Mouse (Mus musculus) intestine, postnatal 0 days (tissue): ENCODE results near the gene Gm4952. TPM values are rescaled to one million over a fixed set of nuclear protein-coding genes. Genes with fewer than 3 reads are reported as not detected.

Source experiments
- ATAC-seq: fragments of 200-750 bp; cut with Nextera tagmentation; 2 replicates; pipeline ENCODE4 v1.8.0; 2017; ENCODE audit warnings: mild to moderate bottlenecking, moderate TSS enrichment, moderate library complexity
- H3K27ac ChIP-seq: fragments of 300-500 bp; sonication (generic); 2 replicates; pipeline ENCODE4 v1.5.1; 2014; ENCODE audit warnings: mild to moderate bottlenecking, low read depth, low read length, moderate library complexity
- H3K27me3 ChIP-seq: fragments of 300-500 bp; sonication (generic); replicated peaks from 2 replicates; pipeline ENCODE4 v1.6.1; 2014; ENCODE audit warnings: low read length, mixed read lengths; ENCODE audit not compliant: control insufficient read depth, insufficient read depth
- H3K36me3 ChIP-seq: fragments of 300-500 bp; sonication (generic); 2 replicates; pipeline ENCODE4 v1.6.1; 2014; ENCODE audit warnings: mild to moderate bottlenecking, moderate library complexity; ENCODE audit not compliant: control insufficient read depth, insufficient read depth
- H3K4me1 ChIP-seq: fragments of 300-500 bp; sonication (generic); replicated peaks from 2 replicates; pipeline ENCODE4 v1.6.1; 2014; ENCODE audit warnings: antibody characterized with exemption, low read length, mixed read lengths; ENCODE audit not compliant: control insufficient read depth, insufficient read depth
- H3K4me2 ChIP-seq: fragments of 300-500 bp; sonication (generic); replicated peaks from 2 replicates; pipeline ENCODE4 v1.6.1; 2014; ENCODE audit warnings: low read depth, mild to moderate bottlenecking, moderate library complexity
- H3K4me3 ChIP-seq: fragments of 300-500 bp; sonication (generic); 2 replicates; pipeline ENCODE4 v1.5.1; 2014; ENCODE audit warnings: low read depth, low read length
- H3K9ac ChIP-seq: fragments of 300-500 bp; sonication (generic); 2 replicates; pipeline ENCODE4 v1.6.1; 2014; ENCODE audit warnings: mild to moderate bottlenecking, low read depth, low read length
- H3K9me3 ChIP-seq: fragments of 300-500 bp; sonication (generic); 2 replicates; pipeline ENCODE4 v1.6.1; 2016; ENCODE audit warnings: mixed run types; ENCODE audit not compliant: control insufficient read depth
- CTCF ChIP-seq: sonication (generic); IDR thresholded peaks from 2 replicates; pipeline ENCODE4 v1.5.1; 2016; ENCODE audit warnings: low read depth, mild to moderate bottlenecking, control low read depth, antibody characterized with exemption, moderate library complexity
- WGBS: fragments of 180-500 bp; shearing (Covaris S2); extraction: QIAGEN DNeasy Blood & Tissue Kit; methylation state at CpG from one replicate; pipeline ENCODE4 v1.1.7; 2014; 5-methylcytosine and 5-hydroxymethylcytosine counted together
- polyA plus RNA-seq: library from polyadenylated mRNA; unstranded; fragments of >200 nt; fragmentation: Nextera tagmentation; extraction: Ambion mirVana; gene quantifications from 2 replicates; pipeline ENCODE4 v1.2.1, GENCODE M21; 2015

Gene Gm4952
- 0.13 TPM in 1 of 2 replicates, not detected in the other for polyA plus RNA-seq

GRCm38 (mm10) chr19:12599674-12600073 is at the start of gene Gm4952:
Gene Gm4952 (plus strand): TSS chr19:12599974.
- no peaks in the 10 kb centered on the region for H3K27me3 ChIP-seq
- ATAC-seq = no peak
- H3K4me1 ChIP-seq = no peaks in the 10 kb centered on the region
- H3K4me2 ChIP-seq = no peak within 1 kb of the TSS
- TF ChIP-seq CTCF = no peak
- H3K36me3 ChIP-seq = no peaks in the 10 kb centered on the region
- no peak within 1 kb of the TSS for H3K27ac ChIP-seq
- no peak within 1 kb of the TSS for H3K9ac ChIP-seq
- no peaks in the 10 kb centered on the region for H3K9me3 ChIP-seq
- H3K4me3 ChIP-seq = no peak within 1 kb of the TSS
- WGBS = 46% methylated on average over 1 of the region's 1 CpGs

- no peak overlapping the region for H3K27ac ChIP-seq
Observed at GRCm38 (mm10) chr19:12550005-12550942, 49.5 kb upstream of the Gm4952 start.

DNA sequence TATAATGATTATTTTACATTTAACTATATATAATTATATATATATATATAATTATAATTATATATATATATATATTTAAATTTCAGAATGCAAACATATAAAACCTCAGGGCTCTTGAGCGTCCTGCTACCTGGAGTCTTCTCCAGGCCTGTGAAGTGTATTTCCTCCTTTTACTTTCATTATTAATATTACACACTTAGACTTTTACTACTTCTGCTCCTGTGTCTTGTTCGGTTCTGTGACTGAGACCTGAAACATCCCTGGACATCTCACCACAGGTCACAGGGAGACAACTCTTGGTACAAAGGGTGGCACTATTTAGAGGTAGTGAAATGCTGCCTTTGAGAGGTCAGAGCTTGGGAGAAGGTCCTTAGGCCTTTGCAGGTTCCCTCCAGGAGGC is 43.5 kb upstream of the Gm4952 start:
- no peak for ATAC-seq
- WGBS = 91% methylated on average over 2 of the region's 2 CpGs
- H3K9me3 ChIP-seq = no peaks in the 10 kb centered on the region
- H3K27ac ChIP-seq = no peak overlapping the region
- no peak overlapping the region for H3K9ac ChIP-seq
- H3K36me3 ChIP-seq = no peaks in the 10 kb centered on the region
- no peaks in the 10 kb centered on the region for H3K27me3 ChIP-seq
- no peak overlapping the region for H3K4me2 ChIP-seq
- no peak overlapping the region for H3K4me3 ChIP-seq
- no peak for TF ChIP-seq CTCF
- H3K4me1 ChIP-seq = no peaks in the 10 kb centered on the region

More at GRCm38 (mm10) chr19:12550005-12550942, 49.5 kb upstream of the Gm4952 start:
- Histone ChIP-seq H3K9ac (no peak overlapping the region), H3K4me2 (no peak overlapping the region), H3K36me3 (no peaks in the 10 kb centered on the region), H3K9me3 (no peaks in the 10 kb centered on the region), H3K4me1 (no peaks in the 10 kb centered on the region), H3K27me3 (no peaks in the 10 kb centered on the region), H3K4me3 (no peak overlapping the region)
- no peak for ATAC-seq
- no peak for TF ChIP-seq CTCF
- WGBS = 75% methylated on average over 5 of the region's 5 CpGs

GRCm38 (mm10) chr19:12558219-12558618 is 41.6 kb upstream of the Gm4952 start:
- 83% methylated on average over 4 of the region's 4 CpGs for WGBS
- no peak overlapping the region for H3K9ac ChIP-seq
- H3K27me3 ChIP-seq = no peaks in the 10 kb centered on the region
- no peaks in the 10 kb centered on the region for H3K36me3 ChIP-seq
- H3K27ac ChIP-seq = no peak overlapping the region
- no peak overlapping the region for H3K4me2 ChIP-seq
- no peak for TF ChIP-seq CTCF
- no peaks in the 10 kb centered on the region for H3K9me3 ChIP-seq
- no peaks in the 10 kb centered on the region for H3K4me1 ChIP-seq
- no peak overlapping the region for H3K4me3 ChIP-seq
- ATAC-seq = no peak

DNA sequence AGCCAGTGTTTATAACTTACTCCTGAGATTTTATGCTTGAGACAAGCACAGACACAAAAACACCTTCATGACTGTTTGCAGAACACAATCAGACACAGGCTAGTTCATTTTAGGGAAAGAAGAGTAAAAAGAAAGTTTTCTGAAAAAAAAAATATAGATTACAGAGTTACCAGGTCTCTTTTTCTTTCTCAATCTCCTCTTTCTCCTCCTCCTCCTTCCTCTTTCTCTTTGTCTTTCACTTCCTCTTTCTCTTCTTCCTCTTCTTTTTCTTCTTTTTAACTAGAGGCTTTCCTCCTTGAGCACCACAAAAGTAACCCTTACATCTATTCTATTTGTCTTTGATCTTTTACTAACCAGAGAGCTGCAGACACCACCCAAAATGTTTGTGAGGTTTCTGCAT is 35.6 kb upstream of the Gm4952 start:
- no peak for TF ChIP-seq CTCF
- Histone ChIP-seq H3K9ac (no peak overlapping the region), H3K36me3 (no peaks in the 10 kb centered on the region), H3K4me1 (no peaks in the 10 kb centered on the region), H3K27me3 (no peaks in the 10 kb centered on the region), H3K4me3 (no peak overlapping the region), H3K9me3 (no peaks in the 10 kb centered on the region), H3K27ac (no peak overlapping the region), H3K4me2 (no peak overlapping the region)
- ATAC-seq = no peak

GRCm38 (mm10) chr19:12567011-12567410 is 32.8 kb upstream of the Gm4952 start:
- no peaks in the 10 kb centered on the region for H3K36me3 ChIP-seq
- H3K27ac ChIP-seq = no peak overlapping the region
- H3K27me3 ChIP-seq = no peaks in the 10 kb centered on the region
- H3K9ac ChIP-seq = no peak overlapping the region
- ATAC-seq = no peak
- 45% methylated on average over 4 of the region's 4 CpGs for WGBS
- H3K4me1 ChIP-seq = no peaks in the 10 kb centered on the region
- no peak overlapping the region for H3K4me2 ChIP-seq
- TF ChIP-seq CTCF = no peak
- no peak overlapping the region for H3K4me3 ChIP-seq
- no peaks in the 10 kb centered on the region for H3K9me3 ChIP-seq
